Mouse (Mus musculus): ENCODE results near the gene Pcsk2. TPM values are rescaled to one million over a fixed set of nuclear protein-coding genes. Genes with fewer than 3 reads are reported as not detected.

Pcsk2 gene
- polyA plus RNA-seq, 1 experiment from 2014 or later = not detected

- Histone ChIP-seq H3K4me1 (ENCODE audit: insufficient read depth) (peaks cover 2% of the 10 kb centered on the region; the same call in 1 of the 2 replicates), H3K4me2 (ENCODE audit: low read depth, low read length) (no peak overlapping the region), H3K4me3 (ENCODE audit: low read depth, low read length) (no peak overlapping the region), H3K36me3 (replicated peaks; ENCODE audit: insufficient read depth, low read length) (no peaks in the 10 kb centered on the region), H3K27ac (ENCODE audit: low read depth) (no peak overlapping the region), H3K9ac (replicated peaks) (no peak overlapping the region), H3K9me3 (ENCODE audit: low read length) (no peaks in the 10 kb centered on the region), H3K27me3 (ENCODE audit: insufficient read depth, low read length) (no peaks in the 10 kb centered on the region)
- TF ChIP-seq CTCF (IDR thresholded peaks at IDR 0.05; ENCODE audit: low read depth) (no peak), EP300 (IDR thresholded peaks at IDR 0.05; ENCODE audit: low read depth) (no peak)
- ATAC-seq (no peak), DNase-seq (no peak)
- WGBS (ENCODE audit: insufficient replicate concordance) = 80% methylated on average over 5 of the region's 5 CpGs
These were observed 286.8 kb downstream of the Pcsk2 start for GRCm38 (mm10) chr2:143832721-143833120.

- H3K36me3 ChIP-seq (replicated peaks; ENCODE audit: insufficient read depth, low read length) = no peaks in the 10 kb centered on the region
- no peak overlapping the region for H3K27ac ChIP-seq (ENCODE audit: low read depth)
- DNase-seq (no peak), ATAC-seq (no peak)
- H3K9me3 ChIP-seq (ENCODE audit: low read length) = no peaks in the 10 kb centered on the region
- no peaks in the 10 kb centered on the region for H3K27me3 ChIP-seq (ENCODE audit: insufficient read depth, low read length)
- H3K4me1 ChIP-seq (ENCODE audit: insufficient read depth) = peaks cover 5% of the 10 kb centered on the region; the same call in 1 of the 2 replicates
- no peak overlapping the region for H3K4me2 ChIP-seq (ENCODE audit: low read depth, low read length)
- H3K4me3 ChIP-seq (ENCODE audit: low read depth, low read length) = no peak overlapping the region
- H3K9ac ChIP-seq (replicated peaks) = no peak overlapping the region
- TF ChIP-seq CTCF (IDR thresholded peaks at IDR 0.05; ENCODE audit: low read depth) = no peak
- TF ChIP-seq EP300 (IDR thresholded peaks at IDR 0.05; ENCODE audit: low read depth) = no peak
- 35% methylated on average over 6 of the region's 6 CpGs for WGBS (ENCODE audit: insufficient replicate concordance)
These were observed 288.1 kb downstream of the Pcsk2 start for GRCm38 (mm10) chr2:143834082-143834481.

GRCm38 (mm10) chr2:143835820-143836219 is 289.9 kb downstream of the Pcsk2 start:
- Histone ChIP-seq H3K9ac (replicated peaks) (no peak overlapping the region), H3K9me3 (ENCODE audit: low read length) (no peaks in the 10 kb centered on the region), H3K4me2 (ENCODE audit: low read depth, low read length) (no peak overlapping the region), H3K27ac (ENCODE audit: low read depth) (no peak overlapping the region), H3K4me3 (ENCODE audit: low read depth, low read length) (no peak overlapping the region), H3K36me3 (replicated peaks; ENCODE audit: insufficient read depth, low read length) (no peaks in the 10 kb centered on the region), H3K4me1 (ENCODE audit: insufficient read depth) (peaks cover 5% of the 10 kb centered on the region; the same call in 1 of the 2 replicates), H3K27me3 (ENCODE audit: insufficient read depth, low read length) (no peaks in the 10 kb centered on the region)
- no peak for ATAC-seq
- no peak for TF ChIP-seq EP300 (IDR thresholded peaks at IDR 0.05; ENCODE audit: low read depth)
- 63% methylated on average over 7 of the region's 7 CpGs for WGBS (ENCODE audit: insufficient replicate concordance)
- no peak for DNase-seq

GRCm38 (mm10) chr2:143837291-143837701 is 291.3 kb downstream of the Pcsk2 start:
- Histone ChIP-seq H3K27ac (ENCODE audit: low read depth) (no peak overlapping the region), H3K36me3 (replicated peaks; ENCODE audit: insufficient read depth, low read length) (no peaks in the 10 kb centered on the region), H3K4me1 (ENCODE audit: insufficient read depth) (peaks cover 5% of the 10 kb centered on the region; the same call in 1 of the 2 replicates), H3K4me3 (ENCODE audit: low read depth, low read length) (peak overlapping the region; percentile 26; the same call in 1 of the 2 replicates), H3K4me2 (ENCODE audit: low read depth, low read length) (peak overlapping the region; percentile 63), H3K9me3 (ENCODE audit: low read length) (no peaks in the 10 kb centered on the region), H3K27me3 (ENCODE audit: insufficient read depth, low read length) (no peaks in the 10 kb centered on the region), H3K9ac (replicated peaks) (no peak overlapping the region)
- DNase-seq = peak; percentile 77
- peak; percentile 90 for TF ChIP-seq CTCF (IDR thresholded peaks at IDR 0.05; ENCODE audit: low read depth)
- TF ChIP-seq EP300 (IDR thresholded peaks at IDR 0.05; ENCODE audit: low read depth) = no peak
- peak; percentile 69 for ATAC-seq
- WGBS (ENCODE audit: insufficient replicate concordance) = 2% methylated on average over 8 of the region's 8 CpGs

- H3K4me3 ChIP-seq (ENCODE audit: low read depth, low read length) = no peak overlapping the region
- no peak overlapping the region for H3K4me2 ChIP-seq (ENCODE audit: low read depth, low read length)
- no peaks in the 10 kb centered on the region for H3K27me3 ChIP-seq (ENCODE audit: insufficient read depth, low read length)
- TF ChIP-seq EP300 (IDR thresholded peaks at IDR 0.05; ENCODE audit: low read depth) (no peak), CTCF (IDR thresholded peaks at IDR 0.05; ENCODE audit: low read depth) (peak; percentile 69)
- peaks cover 5% of the 10 kb centered on the region; the same call in 1 of the 2 replicates for H3K4me1 ChIP-seq (ENCODE audit: insufficient read depth)
- ATAC-seq (peak; percentile 70), DNase-seq (peak; percentile 37)
- H3K9ac ChIP-seq (replicated peaks) = no peak overlapping the region
- no peak overlapping the region for H3K27ac ChIP-seq (ENCODE audit: low read depth)
- 30% methylated on average over 5 of the region's 5 CpGs for WGBS (ENCODE audit: insufficient replicate concordance)
- no peaks in the 10 kb centered on the region for H3K36me3 ChIP-seq (replicated peaks; ENCODE audit: insufficient read depth, low read length)
- H3K9me3 ChIP-seq (ENCODE audit: low read length) = no peaks in the 10 kb centered on the region
These were observed 292.7 kb downstream of the Pcsk2 start for GRCm38 (mm10) chr2:143838698-143839097.

GRCm38 (mm10) chr2:143839458-143839857 is 293.5 kb downstream of the Pcsk2 start:
- ATAC-seq (no peak), DNase-seq (no peak)
- Histone ChIP-seq H3K27me3 (ENCODE audit: insufficient read depth, low read length) (no peaks in the 10 kb centered on the region), H3K27ac (ENCODE audit: low read depth) (no peak overlapping the region), H3K4me3 (ENCODE audit: low read depth, low read length) (no peak overlapping the region), H3K9me3 (ENCODE audit: low read length) (no peaks in the 10 kb centered on the region), H3K9ac (replicated peaks) (no peak overlapping the region), H3K4me1 (ENCODE audit: insufficient read depth) (peaks cover 5% of the 10 kb centered on the region; the same call in 1 of the 2 replicates), H3K4me2 (ENCODE audit: low read depth, low read length) (no peak overlapping the region), H3K36me3 (replicated peaks; ENCODE audit: insufficient read depth, low read length) (no peaks in the 10 kb centered on the region)
- TF ChIP-seq EP300 (IDR thresholded peaks at IDR 0.05; ENCODE audit: low read depth) (no peak), CTCF (IDR thresholded peaks at IDR 0.05; ENCODE audit: low read depth) (no peak)
- WGBS (ENCODE audit: insufficient replicate concordance) = 78% methylated on average over 2 of the region's 2 CpGs

GRCm38 (mm10) chr2:143840895-143841294 is 294.9 kb downstream of the Pcsk2 start:
- no peak for TF ChIP-seq EP300 (IDR thresholded peaks at IDR 0.05; ENCODE audit: low read depth)
- TF ChIP-seq CTCF (IDR thresholded peaks at IDR 0.05; ENCODE audit: low read depth) = no peak
- Histone ChIP-seq H3K27ac (ENCODE audit: low read depth) (no peak overlapping the region), H3K4me1 (ENCODE audit: insufficient read depth) (peaks cover 5% of the 10 kb centered on the region; the same call in 1 of the 2 replicates), H3K4me2 (ENCODE audit: low read depth, low read length) (no peak overlapping the region), H3K4me3 (ENCODE audit: low read depth, low read length) (no peak overlapping the region), H3K36me3 (replicated peaks; ENCODE audit: insufficient read depth, low read length) (no peaks in the 10 kb centered on the region), H3K9ac (replicated peaks) (no peak overlapping the region), H3K9me3 (ENCODE audit: low read length) (no peaks in the 10 kb centered on the region), H3K27me3 (ENCODE audit: insufficient read depth, low read length) (no peaks in the 10 kb centered on the region)
- no peak for DNase-seq
- WGBS (ENCODE audit: insufficient replicate concordance) = 68% methylated on average over 6 of the region's 6 CpGs
- no peak for ATAC-seq
